15 mouse cellular contexts compared by ENCODE assay signal in the genomic region with DNA sequence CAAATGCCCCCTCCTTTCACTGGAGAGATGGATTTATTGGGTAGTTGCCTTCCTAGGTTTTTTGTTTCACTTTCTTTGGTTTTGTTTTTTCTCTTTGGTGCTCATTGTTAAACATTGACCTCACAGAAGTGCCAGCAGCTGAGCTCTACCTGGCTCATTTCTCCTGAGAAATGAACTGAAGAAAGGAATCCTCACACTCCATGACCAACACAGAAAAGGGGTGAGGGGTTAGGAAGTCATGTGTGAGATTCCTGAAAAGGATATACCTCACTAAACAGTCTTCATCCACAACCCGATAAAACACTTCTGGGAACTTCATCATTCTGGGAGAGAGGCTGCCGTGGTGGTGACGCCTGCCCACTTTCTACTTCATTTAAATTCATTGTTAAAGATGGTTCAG.
"Had no signal": no experiment of that assay in that cellular context is flagged by ENCODE, and none has a peak within 500 bp of the region (broad histone marks: within the 10 kb centered on the region; RNA-seq: fewer than 3 reads in every experiment).

No protein-coding gene starts in this region.

- DNase-seq: left cerebral cortex, postnatal 4 days; liver; lung, adult 18-20 months; lung, postnatal 10 days; lung, postnatal 4 days; thymus, adult 18-20 months; thymus, postnatal 36 days had no signal

- H3K4me3 ChIP-seq: intestine, embryonic 15.5 days; limb, embryonic 13.5 days; liver, embryonic 12.5 days; liver, embryonic 15.5 days; lung, embryonic 15.5 days; midbrain, embryonic 13.5 days had no signal

- H3K36me3 ChIP-seq: intestine, embryonic 15.5 days; limb, embryonic 13.5 days; liver, embryonic 12.5 days; liver, embryonic 15.5 days; lung, embryonic 15.5 days; midbrain, embryonic 13.5 days had no signal

- H3K9me3 ChIP-seq: intestine, embryonic 15.5 days; liver, embryonic 12.5 days; liver, embryonic 15.5 days; lung, embryonic 15.5 days; midbrain, embryonic 13.5 days had no signal

- H3K9ac ChIP-seq: intestine, embryonic 15.5 days; limb, embryonic 13.5 days; liver, embryonic 12.5 days; liver, embryonic 15.5 days; lung, embryonic 15.5 days; midbrain, embryonic 13.5 days had no signal

- H3K4me1 ChIP-seq: intestine, embryonic 15.5 days; limb, embryonic 13.5 days; liver, embryonic 12.5 days; liver, embryonic 15.5 days; lung, embryonic 15.5 days; midbrain, embryonic 13.5 days had no signal

- ATAC-seq: hindbrain, embryonic 16.5 days; intestine, embryonic 15.5 days; liver, embryonic 12.5 days; midbrain, embryonic 13.5 days; midbrain, embryonic 16.5 days had no signal

- H3K27ac ChIP-seq: intestine, embryonic 15.5 days; limb, embryonic 13.5 days; liver, embryonic 12.5 days; liver, embryonic 15.5 days; lung, embryonic 15.5 days; midbrain, embryonic 13.5 days had no signal

- H3K27me3 ChIP-seq: intestine, embryonic 15.5 days; limb, embryonic 13.5 days; liver, embryonic 12.5 days; liver, embryonic 15.5 days; lung, embryonic 15.5 days; midbrain, embryonic 13.5 days had no signal

- H3K4me2 ChIP-seq: intestine, embryonic 15.5 days; limb, embryonic 13.5 days; liver, embryonic 12.5 days; liver, embryonic 15.5 days; lung, embryonic 15.5 days; midbrain, embryonic 13.5 days had no signal
